Mouse (Mus musculus) left cerebral cortex, adult 6 months (tissue): Measurements from ENCODE around the gene Itfg2. TPM values are rescaled to one million over a fixed set of nuclear protein-coding genes. Genes with fewer than 3 reads are reported as not detected.

Experiments
- long read RNA-seq, 2 experiments: library from polyadenylated mRNA; unstranded; transcript quantifications; one replicate each; pipeline ENCODE4 v2.0.0; 2019 to 2020
- polyA plus RNA-seq: library from polyadenylated mRNA; unstranded; fragments of <200 nt; fragmentation: Nextera tagmentation; gene quantifications from 2 replicates; pipeline ENCODE4 v1.2.3, GENCODE M21; 2021

Itfg2 gene
- 15.1 and 21.6 TPM in 2 replicates for polyA plus RNA-seq
- long read RNA-seq, experiment 1, transcript Itfg2-201 (12 exons, 2,320 nt), result major isoform, 147 of 172 reads
- long read RNA-seq, experiment 1, partial matches to known transcripts, result 7 of 172 reads
- long read RNA-seq, experiment 1, other reads (novel, unspliced or antisense), result 13 of 172 reads
- long read RNA-seq, experiment 2, transcript Itfg2-201 (12 exons, 2,320 nt), result major isoform, 10 of 17 reads
- long read RNA-seq, experiment 2, partial matches to known transcripts, result 3 of 17 reads
- long read RNA-seq, experiment 2, other reads (novel, unspliced or antisense), result 4 of 17 reads

DNA sequence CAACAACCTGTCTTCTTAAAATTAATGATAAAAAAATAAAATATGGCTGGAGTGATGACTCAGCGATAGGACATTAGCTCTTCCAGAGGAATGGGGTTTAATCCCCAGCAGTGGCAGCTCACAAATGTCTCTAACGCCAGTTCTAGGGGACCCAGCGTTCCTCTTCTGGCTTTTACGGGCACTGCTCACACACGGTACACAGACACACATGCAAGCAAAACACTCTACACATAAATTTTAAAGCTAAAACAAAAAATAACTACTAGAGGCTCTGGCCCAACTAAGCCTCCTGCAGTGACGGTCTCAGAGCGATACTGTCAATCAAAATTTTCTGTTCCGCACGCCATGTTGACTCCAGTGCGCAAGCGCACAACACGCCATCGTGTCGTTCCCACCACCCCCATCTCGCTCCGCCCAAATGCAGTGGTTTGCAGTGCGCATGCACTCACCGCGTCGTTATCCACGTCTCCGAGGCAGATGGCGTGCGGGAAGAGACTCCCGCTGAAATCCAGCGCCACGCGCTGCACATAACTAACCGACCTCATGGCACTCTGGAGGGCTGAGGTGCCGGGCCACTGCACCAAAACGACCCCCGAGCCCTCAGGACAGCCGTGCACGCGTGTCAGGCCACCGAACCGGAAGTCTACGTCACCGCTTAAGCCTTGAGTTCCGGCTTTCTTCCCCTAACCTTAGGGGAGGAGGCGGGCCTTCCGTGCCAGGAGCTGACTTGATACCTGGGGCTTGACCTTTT, at the start of gene Itfg2:
Gene Itfg2 (minus strand): TSS at position 663 of the 751 bp plus-strand sequence.

DNA sequence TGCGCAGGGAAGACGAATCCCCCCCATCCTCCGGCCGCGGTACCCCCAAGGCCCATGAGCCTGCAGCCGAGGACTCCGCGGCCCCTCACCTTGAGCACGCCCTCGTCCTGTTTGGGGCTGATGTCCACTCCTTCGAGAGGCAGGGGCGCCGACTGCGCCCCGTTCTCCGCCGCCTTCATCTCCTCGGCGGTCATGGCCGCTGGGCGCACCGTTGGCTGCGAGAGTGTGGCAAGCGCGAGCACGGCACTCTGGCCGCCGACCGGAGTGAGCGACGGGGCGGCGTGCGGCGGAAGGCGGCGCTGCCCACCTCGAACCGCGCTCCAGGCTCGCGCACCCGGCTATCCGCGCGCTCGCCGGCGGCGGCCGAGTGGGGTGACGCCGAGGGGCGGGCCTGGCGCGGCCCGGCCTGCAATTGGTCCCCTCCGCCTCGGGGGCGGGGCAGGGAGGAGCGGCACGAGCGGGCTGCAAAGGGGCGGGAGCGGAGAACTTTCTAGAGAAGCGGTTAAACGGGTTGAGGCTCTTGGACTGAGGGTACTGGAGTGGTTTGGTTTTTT, 13.7 kb upstream of the Itfg2 start, which contains the start of gene Fkbp4:
Gene Fkbp4 (minus strand): TSS at position 361 of the 554 bp plus-strand sequence.

DNA sequence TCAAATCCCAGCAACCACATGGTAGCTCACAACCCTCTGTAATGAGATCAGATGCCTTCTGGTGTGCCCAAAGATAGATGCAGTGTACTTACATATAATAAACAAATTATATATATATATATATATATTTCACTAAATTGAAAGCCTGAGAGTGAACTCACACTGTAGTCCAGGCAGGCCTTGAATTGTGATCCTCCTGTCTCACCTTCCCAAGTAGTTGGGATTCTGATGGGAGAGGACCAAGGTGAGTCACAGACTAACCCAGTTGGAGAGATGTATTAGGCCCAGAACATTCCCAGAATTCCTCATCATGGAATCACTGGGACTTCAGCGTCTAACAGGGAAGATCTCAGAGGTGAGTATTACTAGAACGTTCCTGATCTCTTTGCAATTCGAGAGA, 25.7 kb downstream of the Itfg2 start, which contains the start of gene Nrip2:
Gene Nrip2 (plus strand): TSS at position 301 of the 400 bp plus-strand sequence.

DNA sequence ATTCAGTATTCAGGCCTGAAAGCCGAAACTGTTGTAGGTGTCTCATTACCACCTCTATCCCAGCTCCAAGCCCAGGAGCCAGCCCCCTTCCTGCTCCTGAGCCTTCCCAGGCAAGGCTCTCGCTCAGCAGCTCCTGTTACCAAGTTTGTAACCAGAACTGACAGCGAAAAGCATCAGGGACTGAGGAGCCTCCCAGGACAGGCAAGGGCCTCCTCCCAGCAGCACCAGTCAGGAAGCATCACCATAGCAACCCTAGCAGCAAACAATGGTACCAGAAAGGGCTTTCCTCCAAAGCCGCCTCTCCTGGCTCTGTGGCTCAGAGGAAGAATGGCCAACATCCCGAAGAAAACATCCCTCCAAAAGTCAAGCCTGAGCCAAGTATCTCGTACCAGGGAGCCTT, 49.5 kb downstream of the Itfg2 start, which contains the start of the genes Tex52 and Gm44596:
Gene Tex52 (plus strand): TSS at position 265 of the 400 bp plus-strand sequence.
Gene Gm44596 (plus strand): TSS at position 312 of the 400 bp plus-strand sequence.

DNA sequence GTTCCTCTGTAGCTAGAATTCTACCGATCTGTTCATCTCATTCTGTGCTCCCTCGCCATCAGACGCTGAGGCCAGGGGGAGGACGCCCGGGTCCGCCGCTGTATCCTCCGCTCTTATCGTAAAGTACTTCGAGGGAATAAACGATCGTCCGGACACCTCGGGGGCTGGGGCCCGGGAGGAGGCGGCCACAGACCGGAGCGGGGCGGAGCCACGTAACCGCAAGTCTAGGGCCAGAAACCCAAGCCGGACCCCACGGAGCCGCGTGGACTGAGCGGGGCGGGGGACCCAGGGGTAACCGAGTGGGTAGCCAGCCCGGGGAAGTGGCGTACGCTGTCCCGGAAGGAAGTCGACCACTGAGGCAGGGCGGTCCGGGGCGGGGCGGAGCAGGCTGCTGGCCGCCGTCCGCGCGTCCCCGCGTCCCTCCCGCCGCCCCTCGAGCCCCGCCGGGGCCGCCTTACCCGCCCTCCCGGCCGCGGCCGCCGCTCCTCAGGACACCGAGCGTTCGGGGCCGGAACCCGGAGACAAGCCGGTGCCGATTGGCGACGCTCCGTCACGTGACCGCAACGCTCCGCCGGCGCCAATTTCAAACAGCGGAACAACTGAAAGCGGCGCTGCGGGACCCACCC, 62.2 kb downstream of the Itfg2 start, which contains the start of the genes Rhno1 and Foxm1:
Gene Rhno1 (minus strand): TSS at position 531 of the 626 bp plus-strand sequence.
Gene Foxm1 (plus strand): TSS at position 587 of the 626 bp plus-strand sequence.

Other genes with a start within 250 kb of the Itfg2 start
- gene Tead4, start 124.1 kb downstream of the Itfg2 start, polyA plus RNA-seq, result 0.21 TPM in 1 of 2 replicates, not detected in the other
- gene Tulp3, start 69.1 kb downstream of the Itfg2 start, polyA plus RNA-seq, result 2.7 and 4.2 TPM in 2 replicates
- 18.3 and 18.4 TPM in 2 replicates for gene Rhno1, start 62.0 kb downstream of the Itfg2 start, polyA plus RNA-seq
- 0.12 and 0.26 TPM in 2 replicates for gene Foxm1, start 62.0 kb downstream of the Itfg2 start, polyA plus RNA-seq
- 1.7 and 2.0 TPM in 2 replicates for gene Tex52, start 49.5 kb downstream of the Itfg2 start, polyA plus RNA-seq
- gene Gm44596, start 49.4 kb downstream of the Itfg2 start, polyA plus RNA-seq, result not detected in 2 replicates
- gene Nrip2, start 25.6 kb downstream of the Itfg2 start, polyA plus RNA-seq, result 9.1 and 11.4 TPM in 2 replicates
- 98.4 and 108 TPM in 2 replicates for gene Fkbp4, start 13.7 kb upstream of the Itfg2 start, polyA plus RNA-seq
- gene Pzp, start 101.8 kb upstream of the Itfg2 start, polyA plus RNA-seq, result not detected in 2 replicates
- 44.4 and 48.9 TPM in 2 replicates for gene A2ml1, start 156.7 kb upstream of the Itfg2 start, polyA plus RNA-seq
- not detected in 2 replicates for gene Klrb1a, start 198.6 kb upstream of the Itfg2 start, polyA plus RNA-seq
- gene Clec2h, start 237.5 kb upstream of the Itfg2 start, polyA plus RNA-seq, result not detected in 2 replicates